ENCODE assay signal across 14 mouse cellular contexts in genomic region chr7:117503714-117504113, GRCm38 (mm10).
"Had no signal": no experiment of that assay in that cellular context is flagged by ENCODE, and none has a peak within 500 bp of the region (broad histone marks: within the 10 kb centered on the region; RNA-seq: fewer than 3 reads in every experiment).

No protein-coding gene starts in this region.

- ATAC-seq: intestine, embryonic 16.5 days; liver, postnatal 0 days; midbrain, embryonic 16.5 days had no signal

- H3K27ac ChIP-seq: hindbrain, embryonic 15.5 days; left cerebral cortex, adult 2 months; liver, embryonic 13.5 days; lung, embryonic 15.5 days; macrophage; midbrain, embryonic 12.5 days had no signal

- H3K4me3 ChIP-seq: hindbrain, embryonic 15.5 days; left cerebral cortex, adult 2 months; liver, embryonic 13.5 days; lung, embryonic 15.5 days; megakaryocyte, embryonic 14.5 days; midbrain, embryonic 12.5 days had no signal

- H3K9ac ChIP-seq: hindbrain, embryonic 15.5 days; liver, embryonic 13.5 days; liver, postnatal 0 days; lung, embryonic 15.5 days; midbrain, embryonic 12.5 days had no signal

- H3K36me3 ChIP-seq: hindbrain, embryonic 15.5 days; liver, embryonic 13.5 days; lung, embryonic 15.5 days; midbrain, embryonic 12.5 days had no signal

- H3K27me3 ChIP-seq: hindbrain, embryonic 15.5 days; liver, embryonic 13.5 days; lung, embryonic 15.5 days; megakaryocyte, embryonic 14.5 days; midbrain, embryonic 12.5 days had no signal

- H3K9me3 ChIP-seq: hindbrain, embryonic 15.5 days; liver, embryonic 13.5 days; lung, embryonic 15.5 days had no signal

- H3K4me2 ChIP-seq: hindbrain, embryonic 15.5 days; liver, embryonic 13.5 days; lung, embryonic 15.5 days; midbrain, embryonic 12.5 days had no signal

- H3K4me1 ChIP-seq: liver, embryonic 13.5 days; lung, embryonic 15.5 days; megakaryocyte, embryonic 14.5 days had no signal

- DNase-seq: liver, embryonic 13.5 days; liver, postnatal 0 days; lung, postnatal 14 days; right cerebral cortex, adult 18-20 months; right cerebral cortex, postnatal 25 days; thymus, postnatal 14 days had no signal
